Mouse (Mus musculus): ENCODE data around the gene Gsdmc4. TPM values are rescaled to one million over a fixed set of nuclear protein-coding genes. Genes with fewer than 3 reads are reported as not detected.

Gsdmc4 gene
- total and polyA plus RNA-seq, 3 experiments: 0.15 TPM; not detected in 2

GRCm38 (mm10) chr15:63931404-63931803, 19.3 kb upstream of the Gsdmc4 start:
- H3K9ac ChIP-seq (ENCODE audit: control insufficient read depth, low read depth, low read length, poor library complexity, severe bottlenecking): no peak overlapping the region
- no peaks in the 10 kb centered on the region for H3K27me3 ChIP-seq (ENCODE audit: control insufficient read depth in 1 of 2, insufficient read depth in 2 of 2, low read length in 2 of 2)
- no peak for DNase-seq (ENCODE audit: low read depth, low spot score)
- H3K27ac ChIP-seq (ENCODE audit: control insufficient read depth, low read depth, low read length): no peak overlapping the region
- H3K4me1 ChIP-seq (ENCODE audit: control insufficient read depth in 1 of 2, insufficient read depth in 2 of 2, low read length in 2 of 2): no peaks in the 10 kb centered on the region
- H3K36me3 ChIP-seq (ENCODE audit: control insufficient read depth in 1 of 2, insufficient read depth in 2 of 2, low read length in 2 of 2): peaks cover 4 to 41% of the 10 kb centered on the region in 2 experiments; a peak in 3 of 4 replicates
- no peaks in the 10 kb centered on the region for H3K79me2 ChIP-seq (ENCODE audit: control insufficient read depth, insufficient read depth, low read length, poor library complexity)
- TF ChIP-seq POLR2AphosphoS2 (IDR thresholded peaks at IDR 0.05; ENCODE audit: low read length) (no peak), NELFE (IDR thresholded peaks at IDR 0.05; ENCODE audit: low read depth, low read length) (no peak), HCFC1 (IDR thresholded peaks at IDR 0.05; ENCODE audit: low read depth, low read length) (no peak), MYB (IDR thresholded peaks at IDR 0.05; ENCODE audit: low read depth, low read length) (no peak), USF2 (IDR thresholded peaks at IDR 0.05; ENCODE audit: borderline replicate concordance in 1 of 2, insufficient read depth in 1 of 2, low read depth in 1 of 2, low read length in 2 of 2) (no peak), ZMIZ1 (IDR thresholded peaks at IDR 0.05; ENCODE audit: low read depth, low read length) (no peak), ELF1 (IDR thresholded peaks at IDR 0.05; ENCODE audit: low read depth, low read length) (no peak), CHD1 (IDR thresholded peaks at IDR 0.05; ENCODE audit: low read depth, low read length) (no peak), POLR2A (IDR thresholded peaks at IDR 0.05; ENCODE audit: control insufficient read depth in 1 of 2, insufficient read depth in 1 of 2, low read depth in 1 of 2, low read length in 2 of 2, poor library complexity in 1 of 2) (no peak), E2F4 (IDR thresholded peaks at IDR 0.05; ENCODE audit: borderline replicate concordance, low read depth, low read length) (no peak)
- no peak overlapping the region for H3K4me3 ChIP-seq (ENCODE audit: control insufficient read depth in 1 of 2, insufficient read depth in 1 of 2, low read depth in 2 of 2, low read length in 2 of 2)
- H3K9me3 ChIP-seq (replicated peaks; ENCODE audit: insufficient read depth, low read length): no peaks in the 10 kb centered on the region

GRCm38 (mm10) chr15:63930107-63931041, 18.3 kb upstream of the Gsdmc4 start:
- no peak for DNase-seq (ENCODE audit: low read depth, low spot score)
- no peak overlapping the region for H3K27ac ChIP-seq (ENCODE audit: control insufficient read depth, low read depth, low read length)
- no peaks in the 10 kb centered on the region for H3K27me3 ChIP-seq (ENCODE audit: control insufficient read depth in 1 of 2, insufficient read depth in 2 of 2, low read length in 2 of 2)
- H3K36me3 ChIP-seq (ENCODE audit: control insufficient read depth in 1 of 2, insufficient read depth in 2 of 2, low read length in 2 of 2): peaks cover 4 to 40% of the 10 kb centered on the region in 2 experiments; a peak in 3 of 4 replicates
- TF ChIP-seq TCF12 (IDR thresholded peaks at IDR 0.05; ENCODE audit: low read depth, low read length) (no peak), POLR2A (IDR thresholded peaks at IDR 0.05; ENCODE audit: control insufficient read depth in 1 of 2, insufficient read depth in 1 of 2, low read depth in 1 of 2, low read length in 2 of 2, poor library complexity in 1 of 2) (no peak), SMC3 (IDR thresholded peaks at IDR 0.05; ENCODE audit: low read depth, low read length) (no peak), ETS1 (IDR thresholded peaks at IDR 0.05; ENCODE audit: low read depth, low read length) (no peak), HCFC1 (IDR thresholded peaks at IDR 0.05; ENCODE audit: low read depth, low read length) (no peak), MAFK (IDR thresholded peaks at IDR 0.05; ENCODE audit: borderline replicate concordance, low read depth, low read length) (no peak), POLR2AphosphoS2 (IDR thresholded peaks at IDR 0.05; ENCODE audit: low read length) (no peak), ZMIZ1 (IDR thresholded peaks at IDR 0.05; ENCODE audit: low read depth, low read length) (no peak), KAT2A (conservative IDR thresholded peaks at IDR 0.05; ENCODE audit: low read depth, low read length) (no peak), TAL1 (IDR thresholded peaks at IDR 0.05; ENCODE audit: low read length) (no peak), CTCF (IDR thresholded peaks at IDR 0.05 in 2 of 3, conservative IDR thresholded peaks at IDR 0.05 in 1 of 3; ENCODE audit: control insufficient read depth in 1 of 3, insufficient read depth in 1 of 3, low read depth in 2 of 3, low read length in 3 of 3, poor library complexity in 1 of 3, severe bottlenecking in 1 of 3) (no peak)
- H3K9me3 ChIP-seq (replicated peaks; ENCODE audit: insufficient read depth, low read length): no peaks in the 10 kb centered on the region
- H3K79me2 ChIP-seq (ENCODE audit: control insufficient read depth, insufficient read depth, low read length, poor library complexity): no peaks in the 10 kb centered on the region
- no peak overlapping the region for H3K4me3 ChIP-seq (ENCODE audit: control insufficient read depth in 1 of 2, insufficient read depth in 1 of 2, low read depth in 2 of 2, low read length in 2 of 2)
- H3K9ac ChIP-seq (ENCODE audit: control insufficient read depth, low read depth, low read length, poor library complexity, severe bottlenecking): no peak overlapping the region
- no peaks in the 10 kb centered on the region for H3K4me1 ChIP-seq (ENCODE audit: control insufficient read depth in 1 of 2, insufficient read depth in 2 of 2, low read length in 2 of 2)

All from MEL (cell line).